Mouse (Mus musculus): Measurements from ENCODE around the gene Xab2. TPM values are rescaled to one million over a fixed set of nuclear protein-coding genes. Genes with fewer than 3 reads are reported as not detected.

The Xab2 gene
- total and polyA plus RNA-seq, 3 experiments, result 49.9 to 60.7 (median 57.1) TPM

DNA sequence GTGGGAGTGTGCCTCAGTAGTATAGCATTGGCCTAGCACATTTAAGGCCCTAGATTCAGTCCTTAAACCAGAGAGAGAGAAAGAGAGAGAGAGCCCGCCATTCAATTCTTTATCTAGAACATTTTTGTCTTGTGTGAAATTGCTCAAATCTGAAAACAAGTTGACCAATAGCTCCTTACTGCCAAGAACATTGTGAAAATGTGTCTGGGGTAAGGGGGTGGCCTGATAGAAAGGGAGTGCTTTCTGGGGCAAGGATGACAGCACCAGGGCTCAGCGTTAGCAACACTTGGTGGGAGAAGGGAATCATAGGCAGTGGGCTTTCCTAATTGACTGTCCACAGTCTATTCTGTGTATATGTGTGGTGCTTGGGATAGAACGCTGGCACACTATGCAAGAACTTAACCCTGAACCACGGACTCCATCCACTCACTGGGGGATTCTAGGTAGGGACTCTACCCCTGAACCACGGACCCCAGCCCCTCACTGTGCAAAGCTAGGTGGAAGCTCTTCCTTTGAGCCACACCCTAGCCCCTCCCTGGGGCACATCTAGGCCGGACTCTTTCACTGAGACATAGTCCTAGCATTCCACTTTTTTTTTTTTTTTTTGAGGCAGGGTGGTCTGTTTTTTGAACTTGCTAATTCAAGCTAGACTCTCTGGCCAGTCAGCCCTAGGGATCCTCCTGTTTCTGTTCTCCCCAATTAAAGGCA lies 25.9 kb upstream of the Xab2 start:
- no peak for TF ChIP-seq KAT2A (IDR thresholded peaks at IDR 0.05; ENCODE audit: insufficient replicate concordance, low read length)
- no peak for TF ChIP-seq TCF12 (IDR thresholded peaks at IDR 0.05; ENCODE audit: low read depth, low read length)
- no peak for TF ChIP-seq MYC (IDR thresholded peaks at IDR 0.05; ENCODE audit: low read depth, low read length)
- TF ChIP-seq USF2 (conservative IDR thresholded peaks at IDR 0.05; ENCODE audit: low read depth, low read length), result no peak
- TF ChIP-seq RAD21 (IDR thresholded peaks at IDR 0.05; ENCODE audit: low read depth, low read length), result no peak
- TF ChIP-seq POLR2AphosphoS2 (IDR thresholded peaks at IDR 0.05; ENCODE audit: low read depth, low read length), result no peak
- TF ChIP-seq EP300 (IDR thresholded peaks at IDR 0.05; ENCODE audit: low read length), result no peak
- no peak for TF ChIP-seq TBP (conservative IDR thresholded peaks at IDR 0.05; ENCODE audit: low read depth, low read length)
- TF ChIP-seq RCOR1 (conservative IDR thresholded peaks at IDR 0.05; ENCODE audit: low read depth, low read length), result no peak
- TF ChIP-seq PAX5 (IDR thresholded peaks at IDR 0.05; ENCODE audit: low read length), result no peak
- no peak for TF ChIP-seq SIN3A (IDR thresholded peaks at IDR 0.05; ENCODE audit: low read length)
- no peak for TF ChIP-seq HCFC1 (IDR thresholded peaks at IDR 0.05; ENCODE audit: low read depth, low read length)
- TF ChIP-seq JUND (conservative IDR thresholded peaks at IDR 0.05; ENCODE audit: low read depth, low read length), result no peak
- no peak for TF ChIP-seq ZC3H11A (IDR thresholded peaks at IDR 0.05; ENCODE audit: low read depth, low read length)
- TF ChIP-seq POLR2A (IDR thresholded peaks at IDR 0.05; ENCODE audit: low read depth, low read length), result no peak
- Histone ChIP-seq H3K4me3 (replicated peaks in 1 of 3; ENCODE audit: low read depth in 2 of 3, low read length in 2 of 3, poor library complexity in 1 of 3) (no peak overlapping the region), H3K36me3 (replicated peaks in 1 of 2; ENCODE audit: control insufficient read depth in 1 of 2, insufficient read depth in 1 of 2, low read length in 1 of 2) (peaks cover 6 to 13% of the 10 kb centered on the region in 2 experiments), H3K4me1 (ENCODE audit: control insufficient read depth in 1 of 2, insufficient read depth in 2 of 2) (peaks cover 0 to 13% of the 10 kb centered on the region in 2 experiments; a peak in 2 of 4 replicates), H3K4me2 (ENCODE audit: insufficient read depth, low read depth, poor library complexity, severe bottlenecking) (no peak overlapping the region), H3K9me3 (replicated peaks; ENCODE audit: low read length) (no peaks in the 10 kb centered on the region), H3K9ac (ENCODE audit: insufficient read depth, low read depth) (no peak overlapping the region), H3K27ac (ENCODE audit: insufficient read depth, low read depth) (no peak overlapping the region), H3K27me3 (replicated peaks) (no peaks in the 10 kb centered on the region), H3K79me2 (replicated peaks; ENCODE audit: control insufficient read depth, extremely low read depth, insufficient read depth, poor library complexity, severe bottlenecking) (no peaks in the 10 kb centered on the region)
- in situ Hi-C loops (cut with MboI; ENCODE audit: low pct_ligation_motif_present, low pct_unique_long_range_greater_than_20kb, low sequenced_read_pairs) (no loop called here), dilution Hi-C loops (cut with MboI; ENCODE audit: extremely low pct_ligation_motif_present, extremely low pct_unique_long_range_greater_than_20kb, low sequenced_read_pairs) (no loop called here)
- no peak for DNase-seq (ENCODE audit: extremely low read depth)

DNA sequence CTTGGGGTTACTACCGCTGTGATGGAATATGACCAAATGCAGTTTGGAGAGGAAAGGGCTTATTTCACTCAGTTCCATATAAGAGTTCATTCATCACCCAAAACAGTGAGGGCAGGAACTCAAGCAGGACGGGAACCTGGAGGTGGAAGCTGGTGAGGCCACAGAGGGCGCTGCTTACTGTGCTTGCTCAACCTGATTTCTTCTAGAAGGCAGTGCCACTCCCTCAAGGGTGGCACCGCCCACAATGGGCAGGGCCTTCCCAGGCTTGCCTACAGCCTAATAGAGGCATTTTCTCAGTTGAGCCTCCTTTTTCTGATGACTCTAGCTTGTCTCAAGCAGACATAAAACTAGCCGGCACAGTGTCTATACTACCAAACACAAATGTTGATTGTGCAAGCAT lies 24.7 kb upstream of the Xab2 start:
- no peak for TF ChIP-seq ZC3H11A (IDR thresholded peaks at IDR 0.05; ENCODE audit: low read depth, low read length)
- TF ChIP-seq JUND (conservative IDR thresholded peaks at IDR 0.05; ENCODE audit: low read depth, low read length), result no peak
- no peak for TF ChIP-seq USF1 (IDR thresholded peaks at IDR 0.05; ENCODE audit: low read depth, low read length)
- peak; percentile 67 for TF ChIP-seq RAD21 (IDR thresholded peaks at IDR 0.05; ENCODE audit: low read depth, low read length)
- no peak for TF ChIP-seq ZMIZ1 (IDR thresholded peaks at IDR 0.05; ENCODE audit: low read depth, low read length)
- peak in 1 of 2 experiments; percentile 68; a peak in 2 of 4 replicates for TF ChIP-seq CTCF (conservative IDR thresholded peaks at IDR 0.05 in 1 of 2, IDR thresholded peaks at IDR 0.05 in 1 of 2; ENCODE audit: low read depth in 2 of 2, low read length in 2 of 2)
- TF ChIP-seq SMC3 (IDR thresholded peaks at IDR 0.05; ENCODE audit: low read depth, low read length), result peak; percentile 49
- DNase-seq (ENCODE audit: extremely low read depth), result peak; percentile 75
- H3K4me3 ChIP-seq (replicated peaks in 1 of 3; ENCODE audit: low read depth in 2 of 3, low read length in 2 of 3, poor library complexity in 1 of 3), result no peak overlapping the region
- H3K4me2 ChIP-seq (ENCODE audit: insufficient read depth, low read depth, poor library complexity, severe bottlenecking), result no peak overlapping the region
- H3K27ac ChIP-seq (ENCODE audit: insufficient read depth, low read depth), result no peak overlapping the region
- dilution Hi-C loops (cut with MboI; ENCODE audit: extremely low pct_ligation_motif_present, extremely low pct_unique_long_range_greater_than_20kb, low sequenced_read_pairs), result no loop called here
- peaks cover 17 to 25% of the 10 kb centered on the region in 2 experiments for H3K36me3 ChIP-seq (replicated peaks in 1 of 2; ENCODE audit: control insufficient read depth in 1 of 2, insufficient read depth in 1 of 2, low read length in 1 of 2)
- H3K9ac ChIP-seq (ENCODE audit: insufficient read depth, low read depth), result no peak overlapping the region
- in situ Hi-C loops (cut with MboI; ENCODE audit: low pct_ligation_motif_present, low pct_unique_long_range_greater_than_20kb, low sequenced_read_pairs), result no loop called here
- H3K27me3 ChIP-seq (replicated peaks), result no peaks in the 10 kb centered on the region
- H3K79me2 ChIP-seq (replicated peaks; ENCODE audit: control insufficient read depth, extremely low read depth, insufficient read depth, poor library complexity, severe bottlenecking), result no peaks in the 10 kb centered on the region
- no peaks in the 10 kb centered on the region for H3K9me3 ChIP-seq (replicated peaks; ENCODE audit: low read length)
- peaks cover 0 to 13% of the 10 kb centered on the region in 2 experiments; a peak in 2 of 4 replicates for H3K4me1 ChIP-seq (ENCODE audit: control insufficient read depth in 1 of 2, insufficient read depth in 2 of 2)
